Mouse (Mus musculus) hindbrain, embryonic 16.5 days (tissue): Measurements from ENCODE around the gene Pde10a. TPM values are rescaled to one million over a fixed set of nuclear protein-coding genes. Genes with fewer than 3 reads are reported as not detected.

ENCODE experiments used
- ATAC-seq: fragments of 200-750 bp; cut with Nextera tagmentation; 2 replicates; pipeline ENCODE4 v1.8.0; 2017; ENCODE audit warnings: moderate TSS enrichment, moderate library complexity
- H3K27ac ChIP-seq: fragments of 300-500 bp; sonication (generic); 2 replicates; pipeline ENCODE4 v1.5.1; 2014; ENCODE audit warnings: low read depth, mild to moderate bottlenecking, control low read depth, low read length, moderate library complexity
- H3K27me3 ChIP-seq: fragments of 300-500 bp; sonication (generic); replicated peaks from 2 replicates; pipeline ENCODE4 v1.6.1; 2014; ENCODE audit warnings: low read length; ENCODE audit not compliant: control insufficient read depth, insufficient read depth
- H3K36me3 ChIP-seq: fragments of 300-500 bp; sonication (generic); 2 replicates; pipeline ENCODE4 v1.6.1; 2014; ENCODE audit warnings: mild to moderate bottlenecking, low read length, moderate library complexity, mixed read lengths; ENCODE audit not compliant: control insufficient read depth, insufficient read depth
- H3K4me1 ChIP-seq: fragments of 300-500 bp; sonication (generic); 2 replicates; pipeline ENCODE4 v1.6.1; 2014; ENCODE audit warnings: low read depth, low read length; ENCODE audit not compliant: control insufficient read depth, insufficient read depth
- H3K4me2 ChIP-seq: fragments of 300-500 bp; sonication (generic); 2 replicates; pipeline ENCODE4 v1.6.1; 2014; ENCODE audit warnings: mild to moderate bottlenecking, low read length, control low read depth, moderate library complexity
- H3K4me3 ChIP-seq: fragments of 300-500 bp; sonication (generic); 2 replicates; pipeline ENCODE4 v1.5.1; 2014; ENCODE audit warnings: mild to moderate bottlenecking, low read length, control low read depth, moderate library complexity
- H3K9ac ChIP-seq: fragments of 300-500 bp; sonication (generic); 2 replicates; pipeline ENCODE4 v1.6.1; 2014; ENCODE audit warnings: low read depth, mild to moderate bottlenecking, control low read depth, low read length, moderate library complexity
- H3K9me3 ChIP-seq: fragments of 300-500 bp; sonication (generic); 2 replicates; pipeline ENCODE4 v1.6.1; 2014; ENCODE audit warnings: mild to moderate bottlenecking, low read length, moderate library complexity; ENCODE audit not compliant: control insufficient read depth
- WGBS: fragments of 180-500 bp; shearing (Covaris S2); extraction: QIAGEN DNeasy Blood & Tissue Kit; methylation state at CpG from one replicate; pipeline ENCODE4 v1.1.7; 2014; 5-methylcytosine and 5-hydroxymethylcytosine counted together
- polyA plus RNA-seq: library from polyadenylated mRNA; unstranded; fragments of >200 nt; fragmentation: Nextera tagmentation; extraction: Ambion mirVana; gene quantifications from 2 replicates; pipeline ENCODE4 v1.2.1, GENCODE M21; 2015

The Pde10a gene
- polyA plus RNA-seq, 1 experiment from 2014 or later = 11.3 TPM

DNA sequence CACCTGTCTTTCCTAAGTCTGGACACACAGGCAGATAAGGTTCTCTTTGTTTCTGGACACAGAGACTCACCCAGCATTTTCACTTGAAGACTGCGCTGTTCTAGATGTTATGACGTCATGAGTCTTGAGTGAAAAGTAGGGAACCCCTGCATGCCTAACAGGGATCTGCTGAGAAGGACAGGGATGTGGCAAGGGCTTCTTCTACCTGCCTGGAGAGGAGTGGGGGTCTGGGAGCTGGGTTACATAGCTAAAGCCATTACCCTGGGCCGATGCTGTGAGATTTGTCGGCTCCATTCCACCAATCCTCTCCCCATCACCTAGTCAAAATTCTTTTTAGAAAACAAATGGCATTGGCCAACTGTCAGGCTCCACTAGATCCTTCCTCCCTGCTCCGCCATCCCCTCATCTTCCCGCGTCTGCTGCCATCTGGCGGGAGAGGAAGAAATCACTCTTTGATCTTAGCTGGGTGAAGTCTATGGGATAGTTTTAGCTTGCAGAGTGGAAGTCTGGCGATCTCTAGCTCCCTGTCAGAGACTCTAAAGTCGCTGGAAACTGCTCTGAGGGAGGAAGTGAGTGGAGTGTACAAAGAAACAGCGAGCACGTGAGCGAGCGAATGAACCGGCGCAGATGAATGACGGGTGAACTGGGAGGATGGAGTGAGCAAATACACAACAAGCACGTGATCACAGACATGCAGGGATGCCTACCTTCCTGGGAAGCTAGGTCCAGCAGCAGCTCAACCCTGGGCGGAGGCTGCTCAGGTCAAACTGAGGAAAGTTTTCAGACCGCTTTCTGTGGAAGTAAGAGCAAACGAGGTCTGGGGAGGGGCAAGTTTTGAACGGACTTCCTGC, 67.5 kb downstream of the Pde10a start:
- peak; percentile 90 for ATAC-seq
- Histone ChIP-seq H3K36me3 (no peaks in the 10 kb centered on the region), H3K4me3 (peak overlapping the region; percentile 23; the same call in 1 of the 2 replicates), H3K4me2 (peak overlapping the region; percentile 55), H3K9ac (peak overlapping the region; percentile 35; the same call in 1 of the 2 replicates), H3K27me3 (no peaks in the 10 kb centered on the region), H3K4me1 (peaks cover 2% of the 10 kb centered on the region; the same call in 1 of the 2 replicates), H3K27ac (no peak overlapping the region), H3K9me3 (no peaks in the 10 kb centered on the region)
- 17% methylated on average over 22 of the region's 22 CpGs for WGBS

DNA sequence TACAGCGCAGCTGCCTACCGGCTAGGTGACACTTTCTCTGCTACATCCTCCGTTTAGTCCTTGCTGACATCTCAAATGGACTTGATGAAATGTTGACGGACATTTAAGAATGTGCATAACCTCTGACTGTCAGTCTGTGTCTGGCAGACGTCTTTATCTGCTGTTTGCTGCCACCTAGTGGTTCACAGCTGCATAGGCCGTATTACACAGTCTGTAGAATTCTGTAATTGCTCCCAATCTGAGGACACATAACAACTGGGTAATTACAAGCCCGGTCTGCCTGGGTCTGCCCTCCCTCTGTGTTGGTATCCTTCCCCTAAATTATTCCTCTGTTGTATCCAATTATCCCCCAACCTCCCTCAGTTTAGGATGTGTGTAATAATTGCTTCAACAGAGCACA, 72.6 kb downstream of the Pde10a start:
- H3K36me3 ChIP-seq = no peaks in the 10 kb centered on the region
- ATAC-seq = peak; percentile 76; the same call in 1 of the 2 replicates
- 8% methylated on average over 7 of the region's 7 CpGs for whole genome bisulfite sequencing

DNA sequence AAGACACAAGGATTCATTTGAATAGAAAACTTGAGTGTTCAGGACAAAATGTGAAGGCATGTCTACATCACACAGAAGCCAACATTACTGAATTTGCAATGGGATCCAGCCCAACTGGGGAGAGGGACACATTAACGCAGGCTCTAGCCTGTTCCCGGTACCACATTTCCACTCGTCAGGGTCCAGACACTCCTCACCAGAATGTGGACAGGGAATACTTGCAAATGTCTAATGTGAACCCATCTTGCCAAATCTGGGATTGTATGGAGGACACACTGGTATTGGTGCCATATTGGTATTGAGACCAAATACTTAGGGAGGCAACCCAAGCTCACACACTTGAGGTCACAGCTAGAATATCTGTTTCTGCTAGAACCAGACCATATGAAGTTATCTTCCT, 77.8 kb downstream of the Pde10a start:
- Histone ChIP-seq H3K9me3 (no peaks in the 10 kb centered on the region), H3K9ac (no peak overlapping the region), H3K27ac (no peak overlapping the region), H3K4me2 (no peak overlapping the region), H3K27me3 (no peaks in the 10 kb centered on the region; the same call in 1 of the 2 replicates), H3K4me1 (no peaks in the 10 kb centered on the region), H3K36me3 (no peaks in the 10 kb centered on the region), H3K4me3 (no peak overlapping the region)
- ATAC-seq = no peak
- 95% methylated on average over 3 of the region's 3 CpGs for WGBS

More for the DNA sequence above, 72.6 kb downstream of the Pde10a start:
- Histone ChIP-seq H3K4me1 (peaks cover 2% of the 10 kb centered on the region; the same call in 1 of the 2 replicates), H3K4me2 (no peak overlapping the region), H3K4me3 (no peak overlapping the region), H3K27me3 (no peaks in the 10 kb centered on the region; the same call in 1 of the 2 replicates), H3K9me3 (no peaks in the 10 kb centered on the region), H3K9ac (no peak overlapping the region), H3K27ac (no peak overlapping the region)

DNA sequence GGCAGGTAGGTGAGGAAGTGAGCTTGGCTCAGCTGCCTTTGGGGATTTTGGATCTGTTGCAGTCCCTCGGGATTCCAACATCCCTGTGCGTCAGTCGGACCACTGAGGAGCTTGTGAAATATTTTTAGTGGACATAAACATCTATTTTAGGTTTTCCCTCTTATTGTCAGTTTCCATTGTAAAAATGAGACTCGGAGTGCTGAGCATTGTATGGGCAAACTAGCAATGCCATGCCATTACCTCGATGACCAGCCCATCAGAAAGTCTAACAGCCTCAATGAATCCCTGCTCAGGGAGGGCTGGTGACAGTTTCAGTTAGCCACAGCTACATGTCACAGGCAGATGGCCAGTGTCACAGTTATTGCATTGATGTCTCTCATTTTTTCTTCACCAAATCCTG, 80.7 kb downstream of the Pde10a start:
- ATAC-seq = no peak
- no peaks in the 10 kb centered on the region for H3K36me3 ChIP-seq
- H3K9me3 ChIP-seq = no peaks in the 10 kb centered on the region
- no peak overlapping the region for H3K4me3 ChIP-seq
- H3K27ac ChIP-seq = no peak overlapping the region
- H3K9ac ChIP-seq = no peak overlapping the region
- 84% methylated on average over 5 of the region's 5 CpGs for WGBS
- no peaks in the 10 kb centered on the region for H3K27me3 ChIP-seq
- no peak overlapping the region for H3K4me2 ChIP-seq
- H3K4me1 ChIP-seq = no peaks in the 10 kb centered on the region

DNA sequence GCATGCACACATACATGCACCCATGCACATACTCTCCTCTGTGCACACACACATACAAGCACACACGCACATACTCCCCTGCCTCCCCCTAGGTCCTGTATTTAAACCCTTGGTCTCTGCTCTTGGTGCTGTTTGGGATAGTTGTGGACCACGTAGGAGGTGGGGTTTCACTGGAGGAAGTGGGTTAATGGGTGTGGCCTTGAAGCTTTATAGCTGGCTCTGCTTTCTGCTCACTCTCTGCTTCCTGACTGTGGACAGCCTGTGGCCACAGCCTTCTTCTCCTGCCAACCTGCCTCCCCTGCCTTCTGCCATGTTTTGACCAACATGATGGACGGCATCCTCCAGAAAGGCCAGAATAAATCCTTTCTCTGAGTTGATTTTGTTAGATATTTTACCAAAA, 81.5 kb downstream of the Pde10a start:
- no peak overlapping the region for H3K4me2 ChIP-seq
- no peaks in the 10 kb centered on the region for H3K36me3 ChIP-seq
- WGBS = 81% methylated on average over 3 of the region's 3 CpGs
- no peaks in the 10 kb centered on the region for H3K9me3 ChIP-seq
- no peak for ATAC-seq
- H3K4me3 ChIP-seq = no peak overlapping the region
- H3K9ac ChIP-seq = no peak overlapping the region
- H3K27me3 ChIP-seq = no peaks in the 10 kb centered on the region
- no peak overlapping the region for H3K27ac ChIP-seq
- no peaks in the 10 kb centered on the region for H3K4me1 ChIP-seq

DNA sequence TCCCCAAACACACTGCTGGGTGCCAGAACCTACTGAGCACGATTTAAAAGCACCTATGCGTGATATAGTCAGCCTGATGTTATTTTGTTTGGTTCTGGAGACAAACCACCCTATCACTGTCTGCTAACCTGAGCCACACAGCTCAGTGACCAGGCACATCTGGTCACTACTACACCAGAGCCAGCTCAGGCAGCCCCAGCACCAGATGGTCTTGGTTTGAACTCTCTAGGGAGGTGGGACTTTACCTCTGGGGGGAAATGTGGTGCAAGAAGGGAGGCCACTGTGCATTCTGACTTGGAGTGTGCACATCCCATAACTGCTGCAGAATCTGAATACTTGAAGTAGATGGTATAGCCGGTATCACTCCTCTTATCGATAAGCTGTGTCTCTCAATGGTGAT, 86.7 kb downstream of the Pde10a start:
- Histone ChIP-seq H3K4me3 (no peak overlapping the region), H3K9me3 (no peaks in the 10 kb centered on the region), H3K36me3 (no peaks in the 10 kb centered on the region), H3K4me1 (no peaks in the 10 kb centered on the region), H3K27ac (no peak overlapping the region), H3K9ac (no peak overlapping the region; the same call in 1 of the 2 replicates), H3K4me2 (no peak overlapping the region), H3K27me3 (no peaks in the 10 kb centered on the region)
- WGBS = 85% methylated on average over 4 of the region's 4 CpGs
- ATAC-seq = no peak

DNA sequence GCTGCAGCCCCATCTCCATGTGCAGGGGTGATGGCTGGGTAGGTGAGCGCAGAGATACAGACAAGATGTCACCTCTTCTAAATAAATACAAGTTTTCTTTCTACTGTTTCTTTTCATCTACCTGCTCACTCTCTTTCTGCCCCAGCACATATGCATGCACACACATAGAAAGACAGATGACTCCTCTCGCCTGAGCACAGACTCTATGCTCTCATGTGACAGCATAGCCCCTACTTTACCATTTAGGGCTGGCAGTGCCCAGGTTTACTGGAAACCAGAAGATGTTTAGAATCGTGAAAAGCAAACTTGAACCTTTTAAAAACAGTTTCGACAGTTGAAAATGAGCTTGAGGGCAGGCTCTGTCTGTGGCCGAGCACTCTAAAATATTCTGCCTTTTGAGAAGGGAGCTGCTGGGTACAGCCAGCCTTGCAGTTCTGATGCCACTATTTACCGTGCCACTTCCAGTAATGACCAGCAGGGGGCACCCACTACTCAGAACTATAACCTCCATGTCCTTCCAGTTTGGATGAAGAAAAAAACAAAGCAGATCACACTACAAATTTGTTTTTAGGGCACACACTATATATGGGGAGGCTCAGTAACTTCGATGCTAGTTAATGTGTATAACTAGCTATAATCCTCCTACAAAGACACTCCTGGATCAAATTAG, 88.8 kb downstream of the Pde10a start:
- 35% methylated on average over 7 of the region's 7 CpGs for WGBS
- Histone ChIP-seq H3K27ac (no peak overlapping the region), H3K36me3 (no peaks in the 10 kb centered on the region), H3K4me1 (no peaks in the 10 kb centered on the region), H3K9me3 (no peaks in the 10 kb centered on the region), H3K4me3 (no peak overlapping the region), H3K27me3 (no peaks in the 10 kb centered on the region), H3K9ac (no peak overlapping the region), H3K4me2 (no peak overlapping the region)
- peak; percentile 50; the same call in 1 of the 2 replicates for ATAC-seq

DNA sequence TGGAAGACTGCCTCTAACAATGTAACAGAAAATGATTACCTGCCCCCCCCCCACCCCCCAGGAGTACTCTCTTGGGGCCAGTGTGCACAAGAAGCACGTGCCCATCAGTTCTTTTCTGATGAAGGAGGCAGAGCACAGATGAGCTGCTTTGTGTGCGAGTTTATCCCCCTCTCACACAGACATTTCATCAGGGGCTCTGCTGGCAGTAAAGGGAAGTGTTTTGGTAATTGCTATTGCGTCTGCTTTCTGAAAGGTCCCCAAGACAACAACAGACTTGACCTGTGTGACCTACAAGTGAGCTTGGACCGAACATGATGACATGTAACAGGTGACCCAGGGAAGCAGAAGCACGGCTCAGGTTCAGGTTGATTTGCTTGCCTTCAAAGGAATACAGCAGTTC, 95.2 kb downstream of the Pde10a start:
- no peak for ATAC-seq
- H3K4me2 ChIP-seq = no peak overlapping the region
- H3K27me3 ChIP-seq = no peaks in the 10 kb centered on the region
- WGBS = 50% methylated on average over 5 of the region's 5 CpGs
- no peaks in the 10 kb centered on the region for H3K36me3 ChIP-seq
- no peak overlapping the region for H3K9ac ChIP-seq
- no peak overlapping the region for H3K4me3 ChIP-seq
- H3K27ac ChIP-seq = no peak overlapping the region
- no peaks in the 10 kb centered on the region for H3K4me1 ChIP-seq
- H3K9me3 ChIP-seq = no peaks in the 10 kb centered on the region

DNA sequence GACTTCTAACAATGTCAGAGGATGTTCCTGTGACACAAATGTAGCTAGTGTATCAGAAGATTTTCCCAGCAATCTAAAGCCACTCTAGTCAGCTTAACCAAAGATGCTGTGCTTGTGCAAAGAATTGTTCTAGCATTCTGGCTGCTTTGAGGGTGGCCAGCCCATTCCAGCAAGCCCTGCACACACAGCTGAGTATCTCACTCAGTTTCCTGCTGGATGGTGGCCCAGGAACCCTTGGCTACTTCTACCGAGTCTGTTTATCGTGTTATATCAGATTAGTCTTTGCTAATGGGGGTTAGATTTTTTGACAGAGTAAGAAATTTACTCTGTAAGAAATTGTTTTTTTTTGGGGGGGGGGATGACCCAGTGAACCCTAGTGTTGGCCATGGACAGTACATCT, 95.9 kb downstream of the Pde10a start:
- ATAC-seq = no peak
- no peak overlapping the region for H3K27ac ChIP-seq
- no peak overlapping the region for H3K9ac ChIP-seq
- no peak overlapping the region for H3K4me3 ChIP-seq
- no peaks in the 10 kb centered on the region for H3K27me3 ChIP-seq
- no peak overlapping the region for H3K4me2 ChIP-seq
- H3K4me1 ChIP-seq = no peaks in the 10 kb centered on the region
- WGBS = 73% methylated on average over 2 of the region's 2 CpGs
- no peaks in the 10 kb centered on the region for H3K9me3 ChIP-seq
- no peaks in the 10 kb centered on the region for H3K36me3 ChIP-seq
